Mouse (Mus musculus): ENCODE results near the gene Tubb2a.
"Not testable (repeated sequence)": the region's sequence is repeated elsewhere in the genome, so short reads cannot be mapped to it uniquely, and the experiment has no call there.

The Tubb2a gene

DNA sequence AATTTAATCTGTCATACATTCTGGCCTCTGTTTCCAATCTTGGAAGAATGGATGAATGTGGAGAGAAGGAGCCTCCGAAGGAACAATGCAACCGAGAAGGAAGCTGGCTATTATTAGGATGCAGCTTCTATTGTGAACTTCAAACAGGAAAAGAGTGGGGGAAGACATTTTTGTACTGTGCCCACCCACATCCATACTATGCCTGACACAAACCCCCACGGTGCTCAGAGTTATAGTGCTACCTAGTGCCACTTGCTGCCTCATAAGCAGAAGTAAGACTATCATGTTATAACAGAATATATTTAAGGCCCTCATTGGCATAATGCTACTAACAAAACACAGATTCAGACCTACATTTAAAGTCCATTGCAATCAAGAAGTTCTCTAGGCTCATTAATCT, 11.6 kb upstream of the Tubb2a start:
- no peak for DNase-seq (ENCODE audit: low spot score in 2 of 2)

DNA sequence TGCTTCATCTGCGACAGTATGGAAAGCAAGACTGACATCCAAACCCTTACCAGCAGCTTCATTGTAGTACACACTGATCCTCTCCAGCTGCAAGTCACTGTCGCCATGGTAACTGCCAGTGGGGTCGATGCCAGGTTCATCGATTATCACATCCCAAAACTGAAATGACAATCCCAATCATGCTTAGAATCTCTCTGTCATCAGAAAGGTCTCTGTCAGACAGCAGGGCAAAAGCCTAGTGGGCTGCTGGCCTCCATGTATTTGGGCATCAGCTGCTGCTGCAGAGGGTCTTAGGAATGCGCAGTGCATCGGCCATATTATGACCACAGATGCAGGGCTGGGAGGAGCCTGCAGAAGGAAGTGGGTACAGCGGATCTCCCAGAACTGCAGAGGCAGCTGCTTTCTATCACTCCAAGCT, 11.1 kb upstream of the Tubb2a start:
- no peak for DNase-seq (ENCODE audit: low spot score in 2 of 2)

DNA sequence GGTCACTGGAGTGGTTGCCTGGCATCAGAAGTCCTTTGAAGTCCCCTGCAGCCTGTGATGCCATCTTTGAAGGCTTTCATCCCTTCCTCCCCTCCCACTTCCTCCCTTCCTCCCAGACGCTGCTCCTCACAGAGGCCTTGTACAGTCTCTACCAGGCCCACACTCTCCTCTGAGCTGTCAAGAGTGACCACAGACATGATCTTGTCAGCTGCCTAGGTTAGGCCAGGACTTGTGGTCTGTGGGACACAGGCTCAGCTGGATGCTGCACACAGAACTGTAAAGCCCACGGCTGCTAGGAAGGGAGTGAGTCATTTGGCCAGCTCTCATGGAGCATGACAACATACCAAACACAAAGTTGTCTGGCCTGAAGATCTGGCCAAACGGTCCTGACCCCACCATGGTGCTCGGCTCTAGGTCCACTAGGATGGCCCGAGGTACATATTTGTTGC, 10.4 kb upstream of the Tubb2a start:
- peak in 1 of 2 experiments; percentile 40 for DNase-seq (ENCODE audit: low spot score in 2 of 2)

DNA sequence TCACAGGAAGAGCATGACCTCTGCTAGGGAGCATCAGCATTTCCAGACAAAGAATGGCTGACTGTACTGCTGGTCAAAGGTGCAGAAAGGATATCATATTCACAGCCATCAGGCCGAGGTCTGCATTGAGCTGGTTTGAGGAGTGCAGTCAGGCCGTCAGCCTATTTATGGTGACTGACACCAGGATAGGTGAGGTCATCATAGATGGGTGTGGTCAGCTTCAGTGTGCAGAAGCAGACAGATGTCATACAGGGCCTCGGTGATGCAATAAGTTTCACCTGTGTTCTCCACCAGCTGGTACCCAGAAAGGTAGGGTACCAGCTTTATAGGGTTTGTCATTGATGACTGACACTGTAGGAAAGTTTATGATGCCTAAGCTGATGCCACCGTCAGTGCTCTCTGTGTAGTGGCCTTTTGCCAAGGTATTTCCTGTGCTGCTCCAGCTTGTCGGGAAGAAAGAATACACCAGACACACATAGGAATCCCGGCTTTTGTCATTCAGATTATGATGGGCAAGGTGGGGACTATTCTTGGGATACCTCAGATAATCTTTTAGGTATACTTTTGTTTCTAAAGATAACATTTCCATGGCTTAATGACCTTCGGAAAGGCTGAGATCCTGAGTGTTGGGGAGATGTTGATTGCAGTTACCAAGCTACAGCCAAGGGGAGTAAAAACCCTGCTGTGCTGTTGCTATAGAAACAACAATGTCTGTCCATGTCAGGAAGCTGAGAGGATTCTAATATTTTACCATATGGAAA, 9.4 kb upstream of the Tubb2a start:
- DNase-seq (ENCODE audit: low spot score in 2 of 2), result no peak

DNA sequence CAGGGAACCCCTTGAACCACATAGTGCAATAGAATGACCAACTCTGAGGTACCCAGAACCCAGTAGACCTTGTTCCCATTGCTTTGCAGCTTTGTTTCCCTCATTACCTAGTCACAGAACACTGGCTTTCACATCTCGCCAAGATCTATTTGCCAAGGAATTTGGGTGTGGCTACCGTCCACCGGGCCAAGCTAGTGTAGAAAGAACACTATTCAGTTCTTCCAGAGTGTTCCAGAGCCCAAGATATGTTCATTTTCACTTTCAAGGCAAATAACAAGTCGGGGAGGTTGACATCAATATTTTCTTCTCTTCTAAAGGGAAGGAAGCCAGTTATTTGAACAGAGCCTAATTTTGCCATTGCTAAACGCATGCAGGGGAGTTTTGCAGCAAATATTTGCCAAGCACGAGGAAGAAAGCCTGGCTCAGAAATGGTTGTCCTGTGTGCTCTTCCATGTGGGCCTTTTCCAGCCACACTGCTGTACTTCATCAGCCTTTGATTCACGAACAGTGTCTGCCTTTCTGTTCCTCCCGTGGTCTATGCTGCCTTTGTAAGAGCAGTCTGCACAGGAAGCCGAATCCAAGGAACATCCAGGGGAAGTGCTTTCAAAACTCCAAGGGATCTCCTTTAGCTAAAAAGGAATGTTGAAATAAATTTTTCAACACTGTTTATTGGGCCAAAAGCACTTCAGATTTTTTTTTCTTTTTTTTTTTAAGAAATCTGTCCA, 6.4 kb upstream of the Tubb2a start:
- DNase-seq (ENCODE audit: low spot score in 2 of 2), result peak; percentile 53 to 67

DNA sequence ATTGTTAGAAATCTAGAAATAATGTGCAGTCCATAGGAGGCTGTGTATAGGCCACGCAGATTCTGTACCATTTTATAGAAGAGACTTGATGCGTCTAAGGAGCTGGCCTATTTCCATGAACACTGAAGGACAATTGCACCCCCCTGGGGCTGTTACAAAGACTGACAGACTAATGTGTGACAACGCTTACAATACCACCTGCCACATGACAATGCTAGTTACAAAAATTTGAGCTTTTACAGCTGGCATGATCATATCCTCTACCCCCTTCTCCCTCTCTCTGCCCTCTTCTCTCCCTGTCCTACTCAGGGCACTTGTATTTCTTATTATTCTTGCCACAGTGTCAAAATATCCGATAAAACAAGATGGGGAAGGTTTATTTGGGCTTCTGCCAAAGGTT, 4.1 kb upstream of the Tubb2a start:
- no peak for DNase-seq (ENCODE audit: low spot score in 2 of 2)

DNA sequence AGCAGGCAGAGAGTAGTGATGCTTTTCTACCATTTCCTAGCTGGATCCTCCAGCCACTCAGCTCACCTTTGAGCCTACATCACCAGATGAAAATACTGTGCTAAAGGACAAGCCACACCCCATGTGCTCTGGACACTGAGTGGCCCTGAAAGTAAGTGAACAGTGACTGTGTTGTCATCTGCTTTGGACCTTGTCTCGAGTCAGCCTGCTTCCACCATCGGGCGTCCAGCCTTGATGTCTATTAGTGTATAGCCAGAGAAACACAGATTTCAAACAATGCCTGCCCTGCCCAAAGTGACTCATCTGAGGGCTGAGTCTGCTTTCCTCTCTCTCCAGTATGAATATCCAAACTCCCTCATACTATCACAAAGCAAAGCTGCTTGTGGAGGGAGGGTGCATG, 2.0 kb upstream of the Tubb2a start:
- DNase-seq (ENCODE audit: low spot score in 2 of 2), result no peak

DNA sequence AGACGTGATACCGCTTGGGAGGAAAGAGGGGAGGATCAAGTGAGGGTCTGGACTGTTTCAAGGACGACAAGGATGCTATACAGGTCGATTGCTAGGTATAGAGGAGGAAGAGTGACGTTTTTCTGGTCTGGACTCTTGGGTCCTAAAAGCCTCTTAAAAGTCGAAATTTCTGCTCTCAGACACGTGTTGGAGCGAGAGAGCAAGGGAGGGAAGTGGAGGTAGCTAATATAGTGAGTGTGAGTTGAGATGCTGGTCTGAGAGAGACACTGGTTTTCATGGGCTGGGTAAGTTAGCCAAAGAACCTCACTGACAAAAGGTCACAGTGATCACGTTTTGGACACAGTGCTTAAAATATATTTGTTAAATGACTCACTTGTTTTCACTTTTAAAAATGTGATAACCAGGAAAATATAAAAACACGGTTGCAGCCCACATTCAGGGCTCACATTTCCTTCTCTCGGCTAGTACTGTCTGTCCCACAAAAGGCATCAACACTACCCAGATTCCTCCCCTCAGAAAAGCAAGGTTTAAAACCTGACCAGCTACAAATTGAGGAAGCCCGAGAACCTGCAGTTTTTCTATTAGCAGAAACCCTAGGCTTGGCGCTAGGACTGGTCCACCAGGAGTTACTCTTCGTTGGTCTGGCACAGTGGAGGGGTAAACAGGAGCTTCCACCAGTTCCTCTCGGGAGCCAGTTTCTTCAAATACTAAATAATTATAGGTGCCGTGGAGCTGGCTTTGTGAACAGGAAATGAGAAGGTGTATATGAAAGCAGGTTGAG, 883 bp upstream of the Tubb2a start:
- no peak for DNase-seq (ENCODE audit: low spot score in 2 of 2)

DNA sequence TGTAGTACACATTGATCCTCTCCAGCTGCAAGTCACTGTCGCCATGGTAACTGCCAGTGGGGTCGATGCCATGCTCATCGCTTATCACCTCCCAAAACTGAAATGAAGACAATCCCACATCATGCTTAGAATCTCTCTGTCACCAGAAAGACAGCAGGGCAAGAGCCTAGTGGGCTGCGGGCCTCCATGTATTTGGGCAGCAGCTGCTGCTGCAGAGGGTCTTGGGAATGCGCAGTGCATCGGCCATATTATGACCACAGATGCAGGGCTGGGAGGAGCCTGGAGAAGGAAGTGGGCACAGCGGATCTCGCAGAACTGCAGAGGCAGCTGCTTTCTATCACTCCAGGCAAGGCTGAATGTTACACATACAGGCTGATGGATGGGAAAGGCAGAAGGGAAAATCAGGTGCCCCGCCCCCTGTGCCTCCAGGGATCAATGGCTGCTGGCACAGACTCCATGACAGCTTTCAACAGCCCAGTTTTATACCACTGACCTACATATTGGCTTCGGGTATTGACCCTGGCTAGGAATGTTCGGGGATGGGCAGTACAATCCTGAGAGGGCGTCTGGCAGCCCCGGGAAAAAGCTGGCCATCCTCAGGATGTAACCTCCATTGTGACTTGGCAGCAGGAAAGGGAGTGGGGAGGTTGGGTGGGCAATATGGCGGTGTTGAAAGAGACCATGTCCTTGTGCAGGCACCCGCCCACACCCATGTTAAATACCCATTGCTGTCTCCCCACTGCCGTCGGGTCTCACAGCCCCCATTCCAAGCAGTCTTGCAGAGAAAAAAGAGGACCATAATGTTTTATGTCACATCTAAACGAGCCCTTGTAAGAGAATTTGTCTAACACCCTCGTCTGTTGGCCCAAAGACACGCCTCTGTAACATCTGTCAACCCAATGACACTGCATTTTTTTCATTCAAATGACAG, 981 bp downstream of the Tubb2a start:
- peak in 1 of 2 experiments; percentile 21 for DNase-seq (ENCODE audit: low spot score in 2 of 2)

DNA sequence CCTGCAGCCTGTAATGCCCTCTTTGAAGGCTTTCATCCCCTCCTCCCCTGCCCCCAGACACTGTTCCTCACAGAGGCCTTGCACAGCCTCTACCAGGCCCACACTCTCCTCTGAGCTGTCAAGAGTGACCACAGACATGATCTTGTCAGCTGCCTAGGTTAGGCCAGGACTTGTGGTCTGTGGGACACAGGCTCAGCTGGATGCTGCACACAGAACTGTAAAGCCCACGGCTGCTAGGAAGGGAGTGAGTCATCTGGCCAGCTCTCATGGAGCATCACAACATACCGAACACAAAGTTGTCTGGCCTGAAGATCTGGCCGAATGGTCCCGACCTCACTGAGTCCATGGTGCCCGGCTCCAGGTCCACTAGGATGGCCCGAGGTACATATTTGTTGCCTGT, 1.9 kb downstream of the Tubb2a start:
- not testable (repeated sequence) for DNase-seq (ENCODE audit: low spot score in 2 of 2)

DNA sequence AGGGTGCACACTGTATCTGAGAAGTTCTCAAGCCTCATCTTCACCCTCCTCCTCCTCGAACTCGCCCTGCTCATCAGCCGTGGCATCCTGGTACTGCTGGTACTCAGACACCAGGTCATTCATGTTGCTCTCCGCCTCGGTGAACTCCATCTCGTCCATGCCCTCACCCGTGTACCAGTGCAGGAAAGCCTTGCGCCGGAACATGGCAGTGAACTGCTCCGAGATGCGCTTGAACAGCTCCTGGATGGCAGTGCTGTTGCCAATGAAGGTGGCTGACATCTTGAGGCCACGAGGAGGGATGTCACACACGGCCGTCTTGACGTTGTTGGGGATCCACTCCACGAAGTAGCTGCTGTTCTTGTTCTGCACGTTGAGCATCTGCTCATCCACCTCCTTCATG, 3.4 kb downstream of the Tubb2a start:
- not testable (repeated sequence) for DNase-seq (ENCODE audit: low spot score in 2 of 2)

DNA sequence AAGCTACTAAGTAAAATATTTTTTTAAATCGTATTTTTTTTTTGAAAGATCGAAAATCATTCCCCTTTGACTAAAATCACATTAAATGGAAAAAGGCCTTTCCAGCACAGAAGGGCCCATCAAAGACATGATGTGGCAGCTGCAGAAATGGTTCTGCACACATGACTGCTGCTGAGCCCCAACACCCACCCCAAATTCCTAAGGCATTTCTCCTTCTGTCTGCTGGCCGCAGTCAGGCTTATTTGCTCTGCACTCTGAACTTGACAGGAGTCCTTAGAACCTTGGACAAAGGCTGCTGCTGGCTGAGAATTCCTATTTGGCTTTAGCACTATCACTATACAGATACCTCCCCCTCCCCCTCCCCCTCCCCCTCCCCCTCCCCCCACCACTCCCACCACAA, 5.0 kb downstream of the Tubb2a start:
- DNase-seq (ENCODE audit: low spot score in 2 of 2), result no peak

DNA sequence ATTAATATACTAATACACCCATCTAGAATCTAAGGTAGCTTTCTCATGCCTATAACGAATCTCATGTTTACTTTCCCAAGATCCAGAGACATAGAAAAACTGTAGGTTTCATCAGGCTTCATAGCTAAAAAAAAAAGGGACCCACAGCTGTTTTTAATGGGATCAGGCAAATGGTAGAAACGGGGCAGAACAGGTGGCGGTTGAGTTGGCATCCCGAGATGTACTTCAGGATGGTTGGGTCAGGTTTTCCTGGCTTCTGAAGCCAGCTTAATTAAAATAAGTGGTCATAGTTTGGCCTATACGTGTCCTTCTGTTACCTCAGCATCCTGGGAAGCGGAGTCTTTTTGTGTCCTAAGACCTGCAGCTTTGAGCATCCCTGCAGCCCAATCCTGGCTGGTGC, 6.0 kb downstream of the Tubb2a start:
- no peak for DNase-seq (ENCODE audit: low spot score in 2 of 2)

DNA sequence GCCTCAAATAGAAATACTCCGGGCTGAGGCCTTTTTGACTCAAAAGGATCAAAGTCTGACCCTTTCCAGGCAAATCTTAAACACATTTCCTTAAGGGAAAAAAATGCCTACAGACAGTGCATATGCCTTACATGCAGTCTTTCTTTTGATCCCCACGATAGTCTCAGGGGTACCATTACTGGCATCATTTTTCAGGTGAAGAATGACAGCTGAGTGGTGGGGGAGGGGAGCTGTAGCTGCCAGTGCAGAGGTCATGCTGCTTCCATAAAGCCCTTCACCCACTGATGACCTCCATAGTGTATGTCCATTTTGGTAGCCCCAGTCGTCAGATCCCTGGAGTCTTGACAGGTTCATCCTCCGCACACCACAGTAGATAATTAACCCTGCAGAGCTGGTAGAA, 7.5 kb downstream of the Tubb2a start:
- DNase-seq (ENCODE audit: low spot score in 2 of 2), result no peak

DNA sequence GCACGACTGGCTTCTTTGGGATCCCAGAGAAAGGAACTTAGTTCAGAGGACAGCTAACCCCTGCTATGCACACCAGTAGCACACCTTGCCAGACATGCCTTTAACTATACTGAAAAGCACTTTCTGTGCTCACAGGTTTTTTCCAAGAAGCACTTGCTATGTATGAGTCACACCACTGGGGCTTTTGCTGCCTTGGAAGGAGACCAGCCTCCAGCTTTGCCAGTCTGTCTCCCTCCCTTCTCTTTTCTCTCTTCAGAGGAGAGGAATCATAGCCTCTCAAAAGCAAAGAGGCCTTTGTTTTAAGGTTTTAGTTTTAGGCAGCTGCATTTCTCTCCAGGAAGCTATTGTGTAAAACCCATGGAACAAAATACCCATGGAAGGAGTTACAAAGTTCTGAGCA, 11.5 kb downstream of the Tubb2a start:
- DNase-seq (ENCODE audit: low spot score in 2 of 2), result peak in 1 of 2 experiments; percentile 35

DNA sequence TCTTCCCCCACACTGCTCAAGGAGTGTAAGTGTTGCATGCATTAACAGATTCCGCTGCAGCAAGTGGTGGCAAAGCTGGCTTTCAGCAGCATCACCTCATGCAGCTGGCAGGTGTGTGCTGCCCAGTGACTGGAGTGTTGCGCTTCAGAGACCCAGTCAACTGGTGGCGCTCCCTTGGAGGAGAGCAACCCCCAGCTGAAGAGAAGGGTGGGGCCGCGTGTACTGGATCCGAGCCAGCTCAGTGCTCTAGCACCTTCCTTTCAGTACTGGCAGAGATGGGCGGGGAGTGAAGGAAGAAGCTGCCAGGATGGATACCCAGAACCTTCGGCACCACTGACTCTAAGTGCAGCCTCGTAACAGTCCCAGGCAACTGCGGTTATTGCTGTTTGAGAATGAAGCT, 15.3 kb downstream of the Tubb2a start:
- no peak for DNase-seq (ENCODE audit: low spot score in 2 of 2)

DNA sequence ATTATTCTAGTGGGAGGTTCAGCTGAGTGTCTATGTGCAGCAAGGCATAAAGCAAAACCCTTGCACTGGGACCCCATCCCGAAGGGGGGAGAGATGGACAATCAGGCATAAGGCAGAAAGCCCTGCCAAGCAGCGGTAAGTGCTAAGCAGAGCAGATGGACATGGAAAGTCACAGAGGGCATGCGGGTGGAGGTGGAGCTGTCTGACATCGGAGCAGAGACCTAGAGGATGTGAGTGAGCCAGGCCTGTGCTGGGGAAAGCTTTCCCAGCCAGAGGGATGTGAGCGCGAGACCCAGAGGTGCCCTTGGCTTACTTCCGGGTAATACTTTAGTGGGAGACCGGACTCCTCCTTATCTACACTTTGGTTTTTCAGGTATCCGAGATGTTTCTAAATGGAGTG, 17.7 kb downstream of the Tubb2a start:
- DNase-seq (ENCODE audit: low spot score in 2 of 2), result no peak

DNA sequence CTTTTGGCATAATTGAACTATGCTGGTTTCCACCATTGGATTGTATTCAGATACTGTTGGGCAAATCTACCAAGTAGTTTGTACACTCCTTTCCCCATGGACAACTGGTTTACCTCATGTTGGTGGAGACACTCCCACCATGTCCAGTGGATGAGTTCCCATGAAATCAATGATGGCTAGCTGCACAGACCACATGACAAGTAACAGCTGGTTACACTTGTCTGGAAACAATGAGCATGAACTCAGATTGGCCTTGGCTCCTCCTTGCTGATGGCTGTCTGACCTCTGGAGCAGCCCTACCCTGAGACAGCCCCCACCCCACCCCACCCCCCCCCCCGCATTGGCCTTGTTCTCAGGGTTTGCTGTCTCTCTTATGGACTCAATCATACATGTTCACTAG, 20.6 kb downstream of the Tubb2a start:
- no peak for DNase-seq (ENCODE audit: low spot score in 2 of 2)

DNA sequence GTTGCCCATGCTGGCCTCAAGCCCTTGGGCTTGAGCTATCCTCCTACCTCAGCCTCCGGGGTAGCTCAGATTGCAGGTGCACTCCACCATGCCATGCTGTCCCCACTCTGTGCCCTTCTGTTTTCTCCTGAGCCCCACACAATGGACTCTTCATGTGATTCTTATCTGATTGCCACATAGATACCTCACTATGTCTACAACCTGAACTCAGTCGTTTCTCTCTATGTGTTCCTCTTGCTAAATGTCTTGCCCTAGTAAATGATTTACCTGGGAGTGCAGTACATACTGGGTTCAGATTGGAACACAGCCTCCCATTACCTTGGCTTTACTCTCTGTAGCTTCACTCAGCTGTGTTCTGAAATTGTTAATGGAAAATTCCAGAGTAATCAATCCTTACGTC, 22.8 kb downstream of the Tubb2a start:
- DNase-seq (ENCODE audit: low spot score in 2 of 2), result no peak

DNA sequence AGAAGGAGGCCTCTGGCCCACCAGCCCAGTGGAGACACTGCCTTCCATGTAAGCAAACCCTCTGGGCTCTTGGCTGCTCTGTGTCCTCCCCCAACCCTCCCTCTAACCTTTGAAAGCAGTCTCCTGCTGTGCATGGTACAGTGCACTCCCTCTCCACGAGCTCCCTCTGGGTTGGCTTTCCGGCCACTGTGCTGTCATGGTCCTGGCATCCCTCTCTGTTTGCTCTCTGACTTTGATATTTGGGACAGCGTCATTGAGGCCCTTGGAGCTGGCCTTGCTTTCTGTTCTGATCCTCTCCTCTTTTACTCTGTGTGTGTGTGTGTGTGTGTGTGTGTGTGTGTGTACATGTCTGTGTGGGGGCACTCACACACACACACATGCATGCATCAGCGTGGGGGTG, 23.4 kb downstream of the Tubb2a start:
- DNase-seq (ENCODE audit: low spot score in 2 of 2), result no peak

DNA sequence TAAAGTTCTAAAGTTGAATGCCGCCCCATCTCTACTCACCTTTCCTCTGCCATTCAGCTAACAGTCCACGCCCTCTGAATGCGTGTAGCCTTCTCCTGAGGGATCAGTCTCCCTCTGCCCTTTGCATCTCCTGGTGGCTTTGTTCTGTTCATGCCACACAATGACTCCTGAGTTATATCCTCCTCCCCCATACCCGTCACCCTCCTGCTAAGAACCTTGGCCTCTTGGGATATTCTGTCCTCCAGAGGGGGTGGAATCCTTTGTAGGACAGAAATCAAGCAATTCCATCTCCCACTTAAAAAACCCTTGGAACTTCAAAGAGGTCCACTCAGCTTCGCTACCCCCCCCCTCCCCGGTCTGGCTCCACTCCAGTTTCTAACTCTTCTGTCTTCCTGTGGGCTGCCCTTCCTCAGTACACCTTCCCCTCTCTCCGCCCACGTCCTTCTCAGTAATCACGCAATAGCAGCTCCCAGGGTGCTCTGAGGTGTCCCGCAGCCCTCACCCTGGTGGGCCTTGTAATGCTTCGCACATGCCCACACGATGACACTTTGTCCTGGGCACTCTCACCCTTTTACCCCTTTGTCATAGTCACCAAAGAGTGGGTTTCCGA, 24.0 kb downstream of the Tubb2a start:
- no peak for DNase-seq (ENCODE audit: low spot score in 2 of 2)

Data from urinary bladder, postnatal 36 days (tissue).